Mouse (Mus musculus) erythroid progenitor cell, adult 5-6 weeks (primary cell): ENCODE results near the gene AI854703. TPM values are rescaled to one million over a fixed set of nuclear protein-coding genes. Genes with fewer than 3 reads are reported as not detected.

ENCODE experiments used
- ATAC-seq: replicated peaks from 2 replicates; pipeline ENCODE4 v1.8.0; 2016; ENCODE audit warnings: moderate number of reproducible peaks, mild to moderate bottlenecking, moderate TSS enrichment, inconsistent platforms; ENCODE audit not compliant: poor library complexity, low FRiP score, severe bottlenecking
- total RNA-seq, 2 experiments: library from RNA; stranded (forward) in 1 of 2; stranded (reverse) in 1 of 2; fragments of 150-400 nt in 1 of 2; fragments of 186-747, 209-891 nt in 1 of 2; gene quantifications; 2 replicates each; pipeline versions ENCODE4 v1.2.3 to v1.2.4; 2015 to 2017; ENCODE audit warnings: low replicate concordance in 2 of 2

AI854703 gene
- total RNA-seq (2015; ENCODE audit: low replicate concordance) (not detected in 2 replicates), total RNA-seq (2017; ENCODE audit: low replicate concordance) (not detected in 2 replicates)

- no peak for ATAC-seq
These were observed at the start of gene AI854703 for GRCm38 (mm10) chr6:48626464-48626863. AI854703 (plus strand) TSS chr6:48626764.

- ATAC-seq: no peak
These were observed 47.8 kb upstream of the AI854703 start for GRCm38 (mm10) chr6:48578736-48579135.

DNA sequence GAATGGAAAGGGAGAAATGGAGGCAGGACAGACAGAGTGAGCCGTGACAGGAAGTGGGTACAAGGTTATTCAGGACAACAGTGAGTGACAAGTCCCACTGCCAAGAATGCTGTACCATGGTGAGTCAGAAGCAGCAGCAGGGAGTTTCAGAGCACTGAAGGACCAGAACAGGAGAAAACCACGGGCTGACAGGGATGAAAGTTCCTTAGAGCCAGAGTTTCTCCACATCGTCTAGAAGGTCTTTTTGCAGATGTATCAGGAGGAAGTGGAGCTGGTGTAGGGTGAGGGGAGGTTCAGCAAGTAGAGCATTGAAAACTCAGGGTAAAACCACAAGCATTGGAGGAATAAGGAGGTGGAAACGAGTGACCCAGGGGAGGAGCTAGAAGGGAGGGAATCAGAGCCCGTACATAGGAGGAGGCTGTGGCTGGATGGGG lies 47.3 kb upstream of the AI854703 start:
- no peak for ATAC-seq

DNA sequence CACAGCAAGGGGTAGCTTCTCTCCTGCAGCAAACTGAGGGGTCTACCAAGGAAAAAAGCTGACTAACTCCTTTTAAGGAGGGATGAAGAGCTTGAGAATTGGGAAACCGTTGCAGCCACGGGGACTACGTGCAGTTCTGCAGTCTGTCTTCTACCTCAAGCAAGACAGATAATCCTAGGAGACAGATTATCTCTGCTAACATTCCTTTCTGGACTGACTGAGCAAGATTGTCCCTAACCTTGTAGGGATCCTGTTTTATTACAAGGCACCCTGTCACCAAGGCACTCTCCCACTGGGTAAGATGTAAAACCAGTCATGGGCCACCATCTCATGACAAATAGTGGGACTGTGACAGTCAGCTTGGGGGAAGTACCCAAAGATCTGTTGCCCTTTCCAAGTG lies 45.3 kb upstream of the AI854703 start:
- no peak for ATAC-seq

- ATAC-seq: no peak; the same call in 1 of the 2 replicates
These were observed 44.5 kb upstream of the AI854703 start for GRCm38 (mm10) chr6:48582037-48582436.

GRCm38 (mm10) chr6:48589194-48589750 lies 37.3 kb upstream of the AI854703 start, which contains the start of gene Gm45021:
Gm45021 (plus strand) TSS chr6:48589610.
- no peak for ATAC-seq

- ATAC-seq: no peak
These were observed 35.2 kb upstream of the AI854703 start for GRCm38 (mm10) chr6:48591221-48591845.

GRCm38 (mm10) chr6:48591871-48592270 lies 34.7 kb upstream of the AI854703 start:
- no peak for ATAC-seq

GRCm38 (mm10) chr6:48593158-48594042 lies 33.2 kb upstream of the AI854703 start, which contains the start of the genes Repin1 and Gm44965:
Repin1 (plus strand) TSS chr6:48593883.
Gm44965 (plus strand) TSS chr6:48593941.
- ATAC-seq: no peak

DNA sequence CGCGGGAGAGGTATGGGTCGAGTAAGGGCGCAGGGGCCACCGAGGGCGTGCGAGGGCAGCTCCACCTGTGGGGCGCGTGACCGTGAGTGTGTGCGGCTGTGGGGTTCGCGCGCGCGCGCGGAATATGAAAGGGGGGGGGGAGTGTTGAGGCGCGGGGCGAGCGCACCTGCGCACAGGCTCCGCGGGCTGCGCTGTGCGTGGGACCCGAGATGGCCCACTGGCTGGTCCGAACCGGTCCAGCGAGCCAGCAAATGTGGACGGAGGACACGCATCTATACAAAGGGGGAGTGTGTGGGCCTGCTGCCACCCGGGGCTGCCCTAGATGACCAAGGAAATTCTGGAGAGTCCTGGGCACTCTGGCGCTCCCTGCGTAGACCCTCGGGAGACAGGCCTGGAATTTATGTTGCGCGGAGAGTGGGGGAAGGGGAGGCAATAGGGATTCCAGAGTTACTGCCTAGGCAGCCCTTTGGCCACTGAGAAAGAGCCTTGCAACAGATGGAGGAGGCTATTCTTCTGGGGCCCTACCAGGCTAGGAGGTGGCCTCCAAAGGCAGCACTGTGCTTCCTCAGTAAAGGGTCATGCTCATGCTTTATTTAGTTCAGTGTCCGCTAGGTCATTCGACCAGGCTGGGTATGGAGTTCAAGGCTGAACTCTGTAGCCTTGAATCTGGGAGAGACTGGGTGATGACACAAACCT lies 32.4 kb upstream of the AI854703 start:
- no peak for ATAC-seq

- no peak for ATAC-seq
These were observed 31.3 kb upstream of the AI854703 start for GRCm38 (mm10) chr6:48595278-48595677.

DNA sequence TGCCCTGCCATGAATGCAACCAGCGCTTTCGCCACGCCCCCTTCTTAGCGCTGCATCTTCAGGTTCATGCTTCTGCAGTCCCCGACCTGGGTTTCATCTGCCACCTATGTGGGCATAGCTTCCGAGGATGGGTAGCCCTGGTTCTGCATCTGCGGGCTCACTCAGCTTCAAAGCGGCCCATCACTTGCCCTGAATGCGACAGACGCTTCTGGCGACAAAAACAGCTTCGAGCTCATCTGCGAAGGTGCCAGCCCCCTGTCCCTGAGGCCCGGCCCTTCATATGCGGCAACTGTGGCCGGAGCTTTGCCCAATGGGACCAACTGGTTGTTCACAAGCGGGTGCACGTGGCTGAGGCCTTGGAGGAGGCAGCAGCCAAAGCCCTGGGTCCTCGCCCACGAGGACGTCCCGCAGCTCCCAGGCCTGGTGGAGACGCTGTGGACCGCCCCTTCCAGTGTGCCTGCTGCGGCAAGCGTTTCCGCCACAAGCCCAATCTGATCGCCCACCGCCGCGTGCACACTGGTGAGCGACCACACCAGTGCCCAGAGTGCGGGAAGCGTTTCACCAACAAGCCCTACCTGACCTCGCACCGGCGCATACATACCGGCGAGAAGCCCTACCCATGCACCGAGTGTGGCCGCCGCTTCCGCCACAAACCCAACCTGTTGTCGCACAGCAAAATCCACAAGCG lies 29.9 kb upstream of the AI854703 start:
- no peak for ATAC-seq

GRCm38 (mm10) chr6:48597233-48597625 lies 29.3 kb upstream of the AI854703 start:
- no peak for ATAC-seq

- no peak for ATAC-seq
These were observed 26.0 kb upstream of the AI854703 start for GRCm38 (mm10) chr6:48600594-48600993.

DNA sequence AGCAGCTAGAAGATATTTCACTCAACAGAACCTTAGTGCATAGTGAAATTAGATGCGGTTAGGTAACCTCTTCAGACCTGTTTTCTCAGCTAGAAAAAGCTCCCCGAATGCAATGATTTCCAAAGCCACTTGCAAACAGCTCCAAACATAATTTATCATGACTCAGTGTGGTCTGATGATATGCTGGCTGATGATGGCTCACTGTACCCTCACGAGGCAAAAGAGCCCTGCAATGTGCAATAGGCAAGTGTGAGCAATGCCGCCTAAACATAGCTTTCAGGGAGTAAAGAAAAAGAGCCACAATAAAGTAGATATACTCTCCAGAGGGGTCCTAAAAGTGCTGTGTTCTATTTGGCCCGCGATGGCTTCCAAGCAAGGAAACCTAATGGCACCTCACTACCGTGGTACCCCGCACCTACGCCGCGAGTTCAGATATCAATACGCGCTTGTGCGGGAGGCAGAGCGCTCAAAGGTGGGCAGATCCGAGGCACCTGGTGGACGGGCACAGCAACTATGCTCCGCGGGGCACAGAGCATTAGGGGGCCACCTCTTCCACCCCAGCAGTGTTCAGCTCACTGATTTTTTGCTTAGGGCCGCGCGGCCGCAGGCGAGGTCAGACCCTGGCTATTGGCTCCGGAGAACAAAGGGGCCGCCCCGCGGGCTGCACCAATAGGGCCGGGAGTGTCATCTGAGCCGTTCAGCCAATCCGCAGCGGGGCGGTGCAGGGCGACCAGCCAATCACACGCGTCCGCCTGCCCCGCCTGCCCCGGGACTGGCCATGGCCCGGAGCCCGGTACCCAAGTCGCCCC lies 25.1 kb upstream of the AI854703 start, which contains the start of gene Zfp775:
TSS of gene Zfp775 (plus strand) at position 793 of the 809 bp plus-strand sequence.
- ATAC-seq: peak; percentile 99

- peak; percentile 58 for ATAC-seq
These were observed 24.4 kb upstream of the AI854703 start for GRCm38 (mm10) chr6:48602080-48602741.

DNA sequence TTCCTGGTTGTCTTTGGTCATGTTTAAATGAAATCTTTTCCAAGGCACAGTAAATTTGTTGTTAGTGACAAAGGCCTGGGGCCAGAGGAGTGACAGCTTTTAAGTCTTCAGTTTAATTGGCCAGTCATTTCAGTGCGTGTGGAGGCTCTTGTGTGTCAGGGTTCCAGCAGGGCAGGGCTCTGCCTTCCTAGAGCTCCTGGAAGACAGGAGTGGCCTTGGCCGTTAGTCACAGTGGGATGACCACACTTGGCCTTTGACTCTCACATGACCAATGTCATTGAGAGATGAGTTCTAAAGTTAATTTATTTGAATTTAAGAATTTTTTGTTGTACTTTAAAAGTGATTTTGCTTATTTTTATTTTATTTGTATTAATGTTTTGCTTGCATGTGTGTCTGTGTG lies 18.4 kb upstream of the AI854703 start:
- no peak for ATAC-seq

GRCm38 (mm10) chr6:48609512-48609911 lies 17.1 kb upstream of the AI854703 start:
- ATAC-seq: no peak
